Mouse (Mus musculus) bone marrow, adult 2 months (tissue): ENCODE results near the gene Naaladl1. TPM values are rescaled to one million over a fixed set of nuclear protein-coding genes. Genes with fewer than 3 reads are reported as not detected.

Experiments used
- H3K27ac ChIP-seq: fragments of 200-500 bp; 2 replicates; pipeline ENCODE4 v1.5.1; 2012; ENCODE audit warnings: low read depth, mild to moderate bottlenecking, control low read depth, inconsistent platforms, low read length; ENCODE audit not compliant: control insufficient read depth, poor library complexity, insufficient read depth
- H3K4me1 ChIP-seq: fragments of 200-500 bp; 2 replicates; pipeline ENCODE4 v1.6.1; 2011; ENCODE audit warnings: low read length; ENCODE audit not compliant: control insufficient read depth, insufficient read depth
- H3K4me3 ChIP-seq: fragments of 200-500 bp; replicated peaks from 2 replicates; pipeline ENCODE3; 2011; ENCODE audit warnings: mild to moderate bottlenecking, low read depth, low read length, control low read depth; ENCODE audit not compliant: control insufficient read depth
- CTCF ChIP-seq: fragments of 200-500 bp; IDR thresholded peaks from 2 replicates; pipeline ENCODE4 v1.5.1; 2011; ENCODE audit warnings: low read length, control low read depth; ENCODE audit not compliant: control insufficient read depth, insufficient read depth
- POLR2A ChIP-seq: fragments of 200-500 bp; IDR thresholded peaks from 2 replicates; pipeline ENCODE4 v1.6.1; 2011; ENCODE audit warnings: low read depth, mild to moderate bottlenecking, control low read depth, low read length, borderline replicate concordance; ENCODE audit not compliant: control insufficient read depth
- WGBS: fragments of 180-500 bp; shearing (Covaris S2); methylation state at CpG from one replicate; pipeline ENCODE4 v1.1.7; 2018; 5-methylcytosine and 5-hydroxymethylcytosine counted together
- polyA plus RNA-seq: library from polyadenylated mRNA; stranded (reverse); fragments of >200 nt; gene quantifications from 2 replicates; pipeline ENCODE4 v1.2.4, GENCODE M21; 2011; ENCODE audit warnings: low replicate concordance; ENCODE audit not compliant: missing spikeins, insufficient read depth, insufficient read length

The Naaladl1 gene
- polyA plus RNA-seq, 1 experiment = 5.2 TPM

DNA sequence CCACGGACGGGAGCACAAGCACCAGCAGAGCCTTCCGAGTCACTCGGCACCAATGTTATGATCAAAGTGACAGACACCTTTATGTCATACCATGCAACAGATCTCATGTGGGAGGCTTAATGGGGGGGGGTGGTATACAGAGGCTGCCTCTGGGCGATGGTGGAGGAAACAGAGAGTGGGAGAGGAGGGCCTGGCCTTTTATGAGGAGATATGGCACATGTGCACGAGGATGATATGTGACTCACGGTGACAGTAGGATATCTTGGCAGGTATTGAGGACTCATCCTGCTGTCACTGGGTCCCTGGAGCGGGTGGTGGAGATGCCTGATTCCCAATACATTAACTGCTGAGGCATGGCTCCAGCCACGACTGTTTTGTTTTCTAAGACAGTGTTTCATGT is 49.6 kb downstream of the Naaladl1 start:
- TF ChIP-seq POLR2A (no peak), CTCF (no peak)
- 79% methylated on average over 9 of the region's 9 CpGs for WGBS
- H3K4me3 ChIP-seq = no peak overlapping the region
- no peak overlapping the region for H3K27ac ChIP-seq
- no peaks in the 10 kb centered on the region for H3K4me1 ChIP-seq

DNA sequence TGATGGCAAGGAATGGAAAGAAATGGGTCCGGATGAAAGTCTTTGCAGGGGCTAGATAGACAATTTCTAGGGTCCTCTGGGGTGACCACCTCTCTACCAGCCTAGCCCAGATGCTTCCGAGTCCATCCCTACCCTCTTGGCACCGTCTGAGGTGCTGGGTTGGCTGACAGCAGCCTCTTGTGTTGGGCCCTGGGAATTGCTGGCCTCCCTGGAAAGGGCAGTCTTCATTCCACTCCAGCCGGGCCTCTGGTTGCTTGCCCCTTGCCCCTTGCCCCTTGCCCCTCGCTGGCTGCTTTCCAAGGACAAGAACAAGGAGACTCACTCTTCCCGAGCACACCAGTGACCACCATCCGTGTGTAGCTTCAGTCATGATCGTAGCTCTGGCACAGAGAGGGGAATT is 50.8 kb downstream of the Naaladl1 start:
- H3K4me3 ChIP-seq = no peak overlapping the region
- no peaks in the 10 kb centered on the region for H3K4me1 ChIP-seq
- 79% methylated on average over 8 of the region's 8 CpGs for WGBS
- no peak for TF ChIP-seq CTCF
- TF ChIP-seq POLR2A = no peak
- no peak overlapping the region for H3K27ac ChIP-seq

GRCm38 (mm10) chr19:6157220-6157619 is 51.6 kb downstream of the Naaladl1 start:
- 4% methylated on average over 6 of the region's 6 CpGs for WGBS
- Histone ChIP-seq H3K4me3 (no peak overlapping the region), H3K27ac (no peak overlapping the region), H3K4me1 (no peaks in the 10 kb centered on the region)
- TF ChIP-seq POLR2A (no peak), CTCF (no peak)

GRCm38 (mm10) chr19:6163872-6164547 is 58.4 kb downstream of the Naaladl1 start:
- WGBS = 41% methylated on average over 10 of the region's 10 CpGs
- Histone ChIP-seq H3K27ac (no peak overlapping the region), H3K4me3 (peak overlapping the region; percentile 26), H3K4me1 (no peaks in the 10 kb centered on the region)
- TF ChIP-seq POLR2A (no peak), CTCF (no peak)

Other genes with a start within 250 kb of the Naaladl1 start
- gene Frmd8, start 230.5 kb upstream of the Naaladl1 start, polyA plus RNA-seq = 14.3 and 18.1 TPM in 2 replicates
- gene Slc25a45, start 228.0 kb upstream of the Naaladl1 start, polyA plus RNA-seq = 11.6 and 24.6 TPM in 2 replicates
- 4.4 and 6.4 TPM in 2 replicates for gene Tigd3, start 211.6 kb upstream of the Naaladl1 start, polyA plus RNA-seq
- gene Dpf2, start 192.8 kb upstream of the Naaladl1 start, polyA plus RNA-seq = 31.1 and 60.8 TPM in 2 replicates
- 2.3 and 5.3 TPM in 2 replicates for gene Cdc42ep2, start 181.0 kb upstream of the Naaladl1 start, polyA plus RNA-seq
- 41.9 and 79.8 TPM in 2 replicates for gene Pola2, start 141.6 kb upstream of the Naaladl1 start, polyA plus RNA-seq
- 0.80 TPM in 1 of 2 replicates, not detected in the other for gene Slc22a20, start 119.6 kb upstream of the Naaladl1 start, polyA plus RNA-seq
- 59.9 and 139 TPM in 2 replicates for gene Capn1, start 89.9 kb upstream of the Naaladl1 start, polyA plus RNA-seq
- 30.5 and 58.5 TPM in 2 replicates for gene Syvn1, start 59.2 kb upstream of the Naaladl1 start, polyA plus RNA-seq
- 29.9 and 52.5 TPM in 2 replicates for gene Mrpl49, start 48.0 kb upstream of the Naaladl1 start, polyA plus RNA-seq
- gene Fau, start 47.9 kb upstream of the Naaladl1 start, polyA plus RNA-seq = 2,232 and 4,155 TPM in 2 replicates
- gene Znhit2, start 44.6 kb upstream of the Naaladl1 start, polyA plus RNA-seq = 8.4 and 14.3 TPM in 2 replicates
- gene Tm7sf2, start 37.4 kb upstream of the Naaladl1 start, polyA plus RNA-seq = 5.9 and 12.3 TPM in 2 replicates
- 48.4 and 85.1 TPM in 2 replicates for gene Vps51, start 28.6 kb upstream of the Naaladl1 start, polyA plus RNA-seq
- gene Tmem262, start 25.7 kb upstream of the Naaladl1 start, polyA plus RNA-seq = not detected in 2 replicates
- not detected in 2 replicates for gene Gm28374, start 23.5 kb upstream of the Naaladl1 start, polyA plus RNA-seq
- gene Zfpl1, start 20.8 kb upstream of the Naaladl1 start, polyA plus RNA-seq = 12.2 and 22.8 TPM in 2 replicates
- gene Cdca5, start 20.8 kb upstream of the Naaladl1 start, polyA plus RNA-seq = 28.8 and 31.0 TPM in 2 replicates
- gene AC131692.1, start 11.4 kb upstream of the Naaladl1 start, polyA plus RNA-seq = 6.6 and 6.9 TPM in 2 replicates
- gene Sac3d1, start 12.9 kb downstream of the Naaladl1 start, polyA plus RNA-seq = 2.5 and 6.0 TPM in 2 replicates
- gene Snx15, start 22.5 kb downstream of the Naaladl1 start, polyA plus RNA-seq = 33.2 and 38.4 TPM in 2 replicates
- gene Batf2, start 35.2 kb downstream of the Naaladl1 start, polyA plus RNA-seq = 0.93 TPM in 1 of 2 replicates, not detected in the other
- gene Arl2, start 35.8 kb downstream of the Naaladl1 start, polyA plus RNA-seq = 19.6 and 20.5 TPM in 2 replicates
- gene Majin, start 78.6 kb downstream of the Naaladl1 start, polyA plus RNA-seq = not detected in 2 replicates
- gene Gpha2, start 120.6 kb downstream of the Naaladl1 start, polyA plus RNA-seq = not detected in 2 replicates
- 21.0 and 43.9 TPM in 2 replicates for gene Ppp2r5b, start 130.1 kb downstream of the Naaladl1 start, polyA plus RNA-seq
- gene Atg2a, start 135.9 kb downstream of the Naaladl1 start, polyA plus RNA-seq = 17.0 and 36.4 TPM in 2 replicates
- gene Ehd1, start 170.9 kb downstream of the Naaladl1 start, polyA plus RNA-seq = 40.0 and 63.1 TPM in 2 replicates
- 7.2 and 13.6 TPM in 2 replicates for gene Cdc42bpg, start 200.7 kb downstream of the Naaladl1 start, polyA plus RNA-seq
- gene Men1, start 229.2 kb downstream of the Naaladl1 start, polyA plus RNA-seq = 17.7 and 33.1 TPM in 2 replicates
- gene Map4k2, start 235.4 kb downstream of the Naaladl1 start, polyA plus RNA-seq = 128 and 324 TPM in 2 replicates